ENCODE assay signal across 8 mouse cellular contexts in genomic region chr3:123507663-123508055, GRCm38 (mm10).
DNase-seq lines count a peak whose midpoint lies in the region; ATAC-seq and TF ChIP-seq lines count a peak whose summit lies in the region.

No protein-coding gene starts in this region.

- peak overlapping the region; percentile 71 for H3K9ac ChIP-seq in heart, embryonic 15.5 days
- peak overlapping the region; percentile 81 for H3K9ac ChIP-seq in midbrain, embryonic 11.5 days (ENCODE audit: low read length)

- ATAC-seq in heart, embryonic 15.5 days (replicated peaks; ENCODE audit: insufficient number of reproducible peaks, insufficient read depth, low FRiP score, low read depth): no peak
- no peak for ATAC-seq in Patski
- ATAC-seq in midbrain, embryonic 11.5 days (ENCODE audit: low FRiP score): no peak

- peak; percentile 29 for TF ChIP-seq CTCF in Patski (IDR thresholded peaks at IDR 0.05)

- no peak for DNase-seq in heart, adult 9 months (ENCODE audit: low spot score in 2 of 2)
- DNase-seq in Patski (ENCODE audit: low read depth, low spot score): no peak
- no peak for DNase-seq in hindbrain, embryonic 10.5 days (ENCODE audit: low spot score)
- no peak for DNase-seq in midbrain, embryonic 11.5 days (ENCODE audit: low spot score, missing footprints)
- no peak for DNase-seq in urinary bladder, adult 18-20 months (ENCODE audit: low spot score in 2 of 2)
- no peak for DNase-seq in spleen, adult 12 weeks (ENCODE audit: low spot score)
- no peak for DNase-seq in Muller cell, postnatal 12 days (ENCODE audit: inconsistent ontology term)

- CTCF ChIA-PET in Patski (lab: Charles Lee): no interaction called here

- POLR2A ChIA-PET in Patski (lab: Charles Lee): interaction anchor here (1.3 to 2.0 kb wide), 2 partner anchors 8 to 16 kb away, joined by 4 to 8 read pairs; no protein-coding TSS in a partner anchor

- peaks cover 21% of the 10 kb centered on the region for H3K4me1 ChIP-seq in heart, embryonic 15.5 days (replicated peaks)
- H3K4me1 ChIP-seq in hindbrain, embryonic 10.5 days (replicated peaks): peaks cover 19% of the 10 kb centered on the region
- H3K4me1 ChIP-seq in midbrain, embryonic 11.5 days (ENCODE audit: control insufficient read depth, insufficient read depth, low read length): peaks cover 7% of the 10 kb centered on the region

- no peaks in the 10 kb centered on the region for H3K27me3 ChIP-seq in heart, embryonic 15.5 days
- H3K27me3 ChIP-seq in Patski: no peaks in the 10 kb centered on the region
- H3K27me3 ChIP-seq in hindbrain, embryonic 10.5 days (ENCODE audit: insufficient read depth, poor library complexity, severe bottlenecking): no peaks in the 10 kb centered on the region
- no peaks in the 10 kb centered on the region for H3K27me3 ChIP-seq in midbrain, embryonic 11.5 days (ENCODE audit: control insufficient read depth, insufficient read depth, low read length)

- in situ Hi-C loops in Patski (cut with MboI; ENCODE audit: low pct_unique_long_range_greater_than_20kb): loop anchor here (5.0 kb wide), 3 partner anchors 120 to 770 kb away; partner anchors contain the start of gene Mettl14

- peak overlapping the region; percentile 85 for H3K4me2 ChIP-seq in heart, embryonic 15.5 days
- peak overlapping the region; percentile 57 for H3K4me2 ChIP-seq in midbrain, embryonic 11.5 days

- WGBS in heart, embryonic 15.5 days: under 1% methylated on average over 10 of the region's 10 CpGs
- under 1% methylated on average over 10 of the region's 10 CpGs for WGBS in hindbrain, embryonic 10.5 days
- WGBS in midbrain, embryonic 11.5 days: 1% methylated on average over 10 of the region's 10 CpGs

- no peaks in the 10 kb centered on the region for H3K36me3 ChIP-seq in heart, embryonic 15.5 days
- H3K36me3 ChIP-seq in hindbrain, embryonic 10.5 days: peaks cover 24% of the 10 kb centered on the region; the same call in 1 of the 2 replicates
- H3K36me3 ChIP-seq in midbrain, embryonic 11.5 days (ENCODE audit: control insufficient read depth, insufficient read depth, low read length): no peaks in the 10 kb centered on the region

- H3K4me3 ChIP-seq in heart, embryonic 15.5 days: peak overlapping the region; percentile 84
- peak overlapping the region; percentile 79 for H3K4me3 ChIP-seq in hindbrain, embryonic 10.5 days
- peak overlapping the region; percentile 83 for H3K4me3 ChIP-seq in midbrain, embryonic 11.5 days (ENCODE audit: low read depth, low read length)

- H3K27ac ChIP-seq in heart, embryonic 15.5 days: peak overlapping the region; percentile 71
- H3K27ac ChIP-seq in hindbrain, embryonic 10.5 days: peak overlapping the region; percentile 99
- peak overlapping the region; percentile 65; the same call in 1 of the 2 replicates for H3K27ac ChIP-seq in midbrain, embryonic 11.5 days (ENCODE audit: low read depth, low read length)

- no peaks in the 10 kb centered on the region for H3K9me3 ChIP-seq in heart, embryonic 15.5 days (replicated peaks)
- H3K9me3 ChIP-seq in hindbrain, embryonic 10.5 days: no peaks in the 10 kb centered on the region
- no peaks in the 10 kb centered on the region for H3K9me3 ChIP-seq in midbrain, embryonic 11.5 days (ENCODE audit: control insufficient read depth, low read length)
